ENCODE assay signal across 18 mouse cellular contexts in the genomic region with DNA sequence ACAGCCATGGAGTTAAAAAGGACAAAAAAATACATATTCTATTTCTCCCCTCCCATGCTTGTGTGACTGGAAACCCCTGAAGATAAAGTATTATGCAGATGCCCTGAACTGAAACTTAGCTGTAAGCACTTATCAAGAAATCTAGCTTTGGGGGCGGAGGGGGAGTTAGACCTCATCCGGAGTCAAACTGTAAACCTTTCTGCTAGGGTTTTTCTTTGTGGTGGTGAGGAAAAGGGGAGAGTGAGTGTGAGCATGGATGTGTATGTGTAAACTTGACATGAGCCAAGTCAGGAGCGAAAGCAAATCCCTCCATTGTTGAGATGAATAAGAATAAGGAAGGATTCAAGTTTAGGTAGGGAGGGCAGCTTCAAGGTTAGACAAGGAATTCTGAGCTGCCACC. TPM values are rescaled to one million over a fixed set of nuclear protein-coding genes. Genes with fewer than 3 reads are reported as not detected.
A peak's percentile ranks its signal among the peaks of the same experiment; 100 is the strongest.
DNase-seq lines count a peak whose midpoint lies in the region; ATAC-seq and TF ChIP-seq lines count a peak whose summit lies in the region.
"Had no signal": no experiment of that assay in that cellular context is flagged by ENCODE, and none has a peak within 500 bp of the region (broad histone marks: within the 10 kb centered on the region; RNA-seq: fewer than 3 reads in every experiment).

No protein-coding gene starts in this region.

- H3K27ac ChIP-seq in cerebellum, adult 2 months (ENCODE audit: insufficient read depth, low read length), result no peak overlapping the region
- H3K27ac ChIP-seq: gastrocnemius, adult 2 months; liver, embryonic 14.5 days; macrophage; midbrain, embryonic 15.5 days; stomach, embryonic 15.5 days had no signal

- DNase-seq in CD4-positive, CD25-positive, alpha-beta regulatory T cell, adult 2 months (ENCODE audit: low read depth, low spot score), result peak; percentile 75
- peak; percentile 68 to 72 for DNase-seq in thymus, postnatal 36 days
- DNase-seq in urinary bladder, postnatal 14 days (ENCODE audit: low spot score), result no peak
- DNase-seq in cerebellum, adult 2 months, result no peak
- no peak for DNase-seq in lung, adult 2 months
- DNase-seq: gastrocnemius, adult 2 months; kidney, adult 11 months; right cerebral cortex, postnatal 14 days; spleen, adult 18-20 months had no signal

- no peak overlapping the region for H3K4me3 ChIP-seq in cerebellum, adult 2 months (replicated peaks; ENCODE audit: insufficient read depth, low read depth, low read length)
- no peak overlapping the region for H3K4me3 ChIP-seq in lung, adult 2 months (replicated peaks; ENCODE audit: extremely low read depth, low read depth, low read length)
- H3K4me3 ChIP-seq: gastrocnemius, adult 2 months; heart, embryonic 12.5 days; midbrain, embryonic 15.5 days; stomach, embryonic 15.5 days had no signal

- 96% methylated on average over 3 of the region's 3 CpGs for WGBS in cerebellum, adult 2 months
- 72% methylated on average over 3 of the region's 3 CpGs for WGBS in lung, adult 2 months

- H3K27me3 ChIP-seq in cerebellum, adult 2 months (ENCODE audit: control insufficient read depth, insufficient read depth, low read length), result no peaks in the 10 kb centered on the region
- H3K27me3 ChIP-seq: heart, embryonic 12.5 days; midbrain, embryonic 15.5 days; stomach, embryonic 15.5 days had no signal

- peak; percentile 63 for ATAC-seq in activated CD4-positive, CD25-positive, alpha-beta regulatory T cell, adult 4 months
- ATAC-seq in megakaryocyte-erythroid progenitor cell, adult 5-6 weeks (replicated peaks; ENCODE audit: low FRiP score, low TSS enrichment, poor library complexity, severe bottlenecking), result peak; percentile 45; the same call in 1 of the 2 replicates
- ATAC-seq: forebrain, postnatal 0 days; hindbrain, embryonic 16.5 days had no signal

- TF ChIP-seq CTCF in cerebellum, adult 2 months (IDR thresholded peaks at IDR 0.05; ENCODE audit: borderline replicate concordance, insufficient read depth, low read depth, low read length), result no peak
- TF ChIP-seq CTCF in lung, adult 2 months (IDR thresholded peaks at IDR 0.05; ENCODE audit: insufficient read depth, low read length), result no peak

- TF ChIP-seq POLR2A in cerebellum, adult 2 months (IDR thresholded peaks at IDR 0.05; ENCODE audit: borderline replicate concordance, insufficient read depth, low read length), result no peak
- no peak for TF ChIP-seq POLR2A in lung, adult 2 months (IDR thresholded peaks at IDR 0.05; ENCODE audit: borderline replicate concordance, extremely low read depth, low read depth, low read length)

- no peaks in the 10 kb centered on the region for H3K4me1 ChIP-seq in cerebellum, adult 2 months (ENCODE audit: control insufficient read depth, insufficient read depth, low read length)
- H3K4me1 ChIP-seq in lung, adult 2 months (ENCODE audit: control insufficient read depth, insufficient read depth, low read length), result peaks cover 1% of the 10 kb centered on the region; the same call in 1 of the 2 replicates
- H3K4me1 ChIP-seq: heart, embryonic 12.5 days; midbrain, embryonic 15.5 days; stomach, embryonic 15.5 days had no signal

RNA-seq across cellular contexts. Expression of gene Kcna2, which starts 20.1 kb away (rescaled TPM):
- under 1 TPM; 0.10 to 0.13 TPM for polyA plus RNA-seq in activated CD4-positive, CD25-positive, alpha-beta regulatory T cell, adult 4 months (2017; shearing (Covaris generic))
- not detected in 2 replicates for total RNA-seq in megakaryocyte-erythroid progenitor cell, adult 5-6 weeks (2014; fragmentation: Nextera tagmentation)
- total RNA-seq in megakaryocyte-erythroid progenitor cell, adult 5-6 weeks (2017), result not detected in 2 replicates
- polyA plus RNA-seq in cerebellum, adult 2 months (2012; rRNA removed), result 73.3 and 75.7 TPM in 2 replicates
- polyA plus RNA-seq in lung, adult 2 months (2012; rRNA removed), result 2.1 and 3.3 TPM in 2 replicates

RNA-seq across cellular contexts. Expression of gene Kcna3, which starts 44.8 kb away (rescaled TPM):
- 10 to 100 TPM in 1 of 2 experiments, 1 to 10 TPM in 1; 9.3 to 10.1 TPM for polyA plus RNA-seq in activated CD4-positive, CD25-positive, alpha-beta regulatory T cell, adult 4 months (2017; shearing (Covaris generic))
- 7.5 and 9.6 TPM in 2 replicates for total RNA-seq in megakaryocyte-erythroid progenitor cell, adult 5-6 weeks (2014; fragmentation: Nextera tagmentation)
- 6.0 and 7.4 TPM in 2 replicates for total RNA-seq in megakaryocyte-erythroid progenitor cell, adult 5-6 weeks (2017)
- 3.3 and 3.9 TPM in 2 replicates for polyA plus RNA-seq in cerebellum, adult 2 months (2012; rRNA removed)
- 16.6 and 18.2 TPM in 2 replicates for polyA plus RNA-seq in lung, adult 2 months (2012; rRNA removed)
- total RNA-seq: gastrocnemius, adult 2 months had no signal

Comparison
In these comparisons a context has a peak if more than half of its experiments do, and no peak if none do; other contexts are left out.
1. DNase-seq: peak in CD4-positive, CD25-positive, alpha-beta regulatory T cell, adult 2 months (single experiment) and thymus, postnatal 36 days (2 of 2); none in urinary bladder, postnatal 14 days (single experiment), cerebellum, adult 2 months (0 of 2) and lung, adult 2 months (single experiment).
2. RNA of gene Kcna2, which starts 20.1 kb away (polyA plus RNA-seq): 73.3 to 75.7 TPM in cerebellum, adult 2 months; 2.1 to 3.3 TPM in lung, adult 2 months and 0.10 to 0.13 TPM in activated CD4-positive, CD25-positive, alpha-beta regulatory T cell, adult 4 months; every median in the first group is over 10 times any median in the second.